Mouse (Mus musculus): Measurements from ENCODE around the gene Kalrn.

Gene Kalrn

GRCm38 (mm10) chr16:34421473-34421872 lies 151.9 kb downstream of the Kalrn start:
- no peak for DNase-seq

- no peak for DNase-seq
Measured at GRCm38 (mm10) chr16:34417966-34418365, 155.4 kb downstream of the Kalrn start.

GRCm38 (mm10) chr16:34417383-34417782 lies 155.9 kb downstream of the Kalrn start:
- no peak for DNase-seq

- DNase-seq = no peak
Measured at GRCm38 (mm10) chr16:34414581-34414980, 158.8 kb downstream of the Kalrn start.

- DNase-seq = peak; percentile 63 to 80
Measured at GRCm38 (mm10) chr16:34413868-34414333, 159.4 kb downstream of the Kalrn start.

- DNase-seq = no peak
Measured at GRCm38 (mm10) chr16:34407036-34407435, 166.3 kb downstream of the Kalrn start.

- no peak for DNase-seq
Measured at GRCm38 (mm10) chr16:34405094-34405493, 168.2 kb downstream of the Kalrn start.

GRCm38 (mm10) chr16:34401216-34401615 lies 172.1 kb downstream of the Kalrn start:
- no peak for DNase-seq

DNA sequence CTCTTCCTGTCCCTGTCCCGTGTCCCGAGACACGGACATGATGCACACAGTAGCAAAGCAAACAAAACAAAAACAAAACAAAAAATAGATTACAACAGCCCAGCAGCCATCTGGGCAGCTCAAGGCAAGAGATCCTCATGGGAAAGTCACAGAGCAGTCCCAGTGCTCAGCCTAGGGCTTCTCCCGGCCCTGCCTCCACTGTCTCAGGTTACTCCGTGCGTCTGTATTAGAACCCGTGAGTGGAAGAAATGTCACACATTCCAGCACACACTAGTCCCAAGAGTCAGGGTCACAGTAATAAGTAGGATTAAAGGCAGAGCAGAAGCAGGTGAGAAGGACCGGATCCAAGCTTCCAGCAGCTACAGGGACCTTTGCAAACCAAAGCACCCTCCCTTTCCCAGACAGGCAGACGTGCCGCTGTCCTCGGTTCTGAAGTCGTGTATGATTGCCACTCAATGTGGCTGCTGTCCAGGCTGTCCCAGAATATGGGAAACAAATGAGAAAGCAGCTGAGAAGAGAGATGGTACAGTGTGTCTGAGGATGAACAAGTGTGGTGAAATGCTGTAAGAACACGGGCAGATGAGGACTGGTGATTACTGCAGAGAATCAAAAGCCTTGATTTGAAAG lies 173.1 kb downstream of the Kalrn start:
- no peak for DNase-seq

GRCm38 (mm10) chr16:34395221-34395811 lies 178.0 kb downstream of the Kalrn start:
- DNase-seq = peak in 1 of 2 experiments; percentile 19

- DNase-seq = peak; percentile 85 to 90
Measured at GRCm38 (mm10) chr16:34389520-34390271, 183.6 kb downstream of the Kalrn start.

- DNase-seq = peak; percentile 53 to 66
Measured at GRCm38 (mm10) chr16:34388871-34389270, 184.5 kb downstream of the Kalrn start.

GRCm38 (mm10) chr16:34385065-34385464 lies 188.3 kb downstream of the Kalrn start:
- no peak for DNase-seq

GRCm38 (mm10) chr16:34382992-34383391 lies 190.3 kb downstream of the Kalrn start:
- DNase-seq = no peak

- no peak for DNase-seq
Measured at GRCm38 (mm10) chr16:34376166-34376857, 197.0 kb downstream of the Kalrn start.

DNA sequence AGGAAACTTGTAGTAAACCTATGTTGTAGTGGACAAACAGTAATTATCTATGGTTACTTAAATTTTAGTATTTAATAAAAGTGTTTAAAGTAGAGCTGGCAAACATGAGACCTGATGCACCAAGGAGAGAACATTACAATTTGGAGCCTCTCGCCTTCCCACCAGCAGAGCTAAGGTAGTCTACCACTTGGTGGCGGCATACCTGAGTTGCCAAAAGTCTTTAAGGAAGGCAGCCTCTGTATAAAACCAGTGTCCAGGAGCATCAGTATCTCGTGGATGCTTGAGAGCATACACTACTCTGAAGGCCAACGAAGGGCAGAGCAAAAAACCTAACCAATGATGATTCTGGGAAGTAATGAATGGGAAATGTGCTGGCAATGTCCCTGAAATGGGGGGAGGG lies 199.8 kb downstream of the Kalrn start:
- DNase-seq = no peak

GRCm38 (mm10) chr16:34372103-34372741 lies 201.1 kb downstream of the Kalrn start:
- no peak for DNase-seq

DNA sequence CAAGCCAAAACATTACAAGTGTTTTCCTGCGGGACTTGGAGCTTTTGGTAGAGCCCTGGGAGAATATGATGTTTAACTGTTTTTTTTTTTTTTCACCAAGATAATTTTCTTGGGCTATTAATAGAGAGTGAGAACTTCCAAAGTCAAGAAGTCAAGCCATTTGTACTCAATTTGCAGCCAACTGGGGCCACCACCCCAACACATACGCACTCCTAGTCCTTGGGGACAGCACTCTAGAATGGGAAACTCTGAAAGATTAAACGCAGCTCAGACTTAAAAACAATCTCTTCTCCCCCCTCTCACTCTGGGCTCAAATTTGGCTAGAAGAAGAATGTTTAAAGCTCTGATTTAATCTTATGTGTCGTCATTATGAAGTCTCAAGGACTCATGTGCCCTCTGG lies 214.1 kb downstream of the Kalrn start:
- no peak for DNase-seq

DNA sequence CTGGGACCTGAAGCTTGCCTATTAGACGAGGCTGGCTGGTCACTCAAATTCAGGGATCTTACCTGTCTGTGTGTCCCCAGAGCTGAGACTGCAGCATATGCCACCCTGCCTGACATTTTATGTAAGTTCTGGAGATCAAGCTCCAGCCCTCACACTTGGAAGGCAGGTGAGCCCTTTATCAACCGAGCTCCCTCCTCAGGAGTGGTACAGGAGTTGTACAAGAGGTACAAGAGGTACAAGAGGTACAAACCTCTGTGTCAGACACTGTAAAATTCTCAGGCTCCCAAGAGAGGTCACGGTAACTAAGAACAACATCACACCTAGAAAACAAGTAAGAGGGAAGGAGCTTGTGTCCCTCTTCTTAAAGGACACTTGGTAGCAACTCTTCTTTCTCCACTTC lies 217.8 kb downstream of the Kalrn start:
- no peak for DNase-seq

GRCm38 (mm10) chr16:34354042-34354441 lies 219.3 kb downstream of the Kalrn start:
- no peak for DNase-seq

DNA sequence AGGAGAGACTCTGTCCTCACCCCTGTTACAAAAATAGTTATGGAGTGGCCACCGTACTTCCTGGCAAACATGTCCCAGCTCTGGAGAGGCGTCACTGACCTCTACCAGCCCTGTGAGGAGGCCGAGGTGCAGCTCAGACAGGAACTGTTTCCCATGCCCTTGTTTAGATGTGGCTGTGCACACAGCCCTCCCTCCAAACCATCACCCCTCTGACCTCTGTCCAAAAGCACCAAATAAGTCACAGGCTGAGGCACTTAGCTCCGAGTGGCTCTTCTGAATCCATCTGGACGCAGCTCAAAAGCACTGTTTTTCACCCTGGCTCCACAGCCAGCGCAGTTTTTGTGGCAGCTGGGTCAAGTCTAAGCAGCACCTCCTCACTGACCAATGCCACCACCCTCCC lies 220.6 kb downstream of the Kalrn start:
- no peak for DNase-seq

GRCm38 (mm10) chr16:34351575-34352150 lies 221.7 kb downstream of the Kalrn start:
- no peak for DNase-seq
